Mouse (Mus musculus): ENCODE measurements around the gene Hist1h2bh.
A peak's percentile ranks its signal among the peaks of the same experiment; 100 is the strongest.
"Not testable (repeated sequence)": the region's sequence is repeated elsewhere in the genome, so short reads cannot be mapped to it uniquely, and the experiment has no call there.

Hist1h2bh gene

GRCm38 (mm10) chr13:23551931-23552914 lies 9.0 kb upstream of the Hist1h2bh start:
- DNase-seq (ENCODE audit: low read depth in 2 of 2, low spot score in 2 of 2) = no peak

- peak; percentile 61 to 81 for DNase-seq (ENCODE audit: low read depth in 2 of 2, low spot score in 2 of 2)
These were observed 8.1 kb upstream of the Hist1h2bh start, which contains the start of gene Hist1h4f for GRCm38 (mm10) chr13:23551146-23551834. Gene Hist1h4f (minus strand): TSS chr13:23551648.

GRCm38 (mm10) chr13:23550761-23551145 lies 7.6 kb upstream of the Hist1h2bh start:
- DNase-seq (ENCODE audit: low read depth in 2 of 2, low spot score in 2 of 2) = no peak

GRCm38 (mm10) chr13:23546694-23547093 lies 3.5 kb upstream of the Hist1h2bh start:
- no peak for DNase-seq (ENCODE audit: low read depth in 2 of 2, low spot score in 2 of 2)

GRCm38 (mm10) chr13:23544787-23545120 lies 1.6 kb upstream of the Hist1h2bh start:
- peak in 1 of 2 experiments; percentile 53 for DNase-seq (ENCODE audit: low read depth in 2 of 2, low spot score in 2 of 2)

- peak; percentile 75 to 82 for DNase-seq (ENCODE audit: low read depth in 2 of 2, low spot score in 2 of 2)
These were observed 984 bp upstream of the Hist1h2bh start, which contains the start of gene Hist1h3f for GRCm38 (mm10) chr13:23543965-23544786. Gene Hist1h3f (plus strand): TSS chr13:23544052.

GRCm38 (mm10) chr13:23542225-23542980 lies 789 bp downstream of the Hist1h2bh start:
- not testable (repeated sequence) for DNase-seq (ENCODE audit: low read depth in 2 of 2, low spot score in 2 of 2)

- no peak for DNase-seq (ENCODE audit: low read depth in 2 of 2, low spot score in 2 of 2)
These were observed 1.7 kb downstream of the Hist1h2bh start for GRCm38 (mm10) chr13:23541497-23541896.

GRCm38 (mm10) chr13:23539821-23540220 lies 3.4 kb downstream of the Hist1h2bh start:
- DNase-seq (ENCODE audit: low read depth in 2 of 2, low spot score in 2 of 2) = not testable (repeated sequence)

- no peak for DNase-seq (ENCODE audit: low read depth in 2 of 2, low spot score in 2 of 2)
These were observed 4.9 kb downstream of the Hist1h2bh start for GRCm38 (mm10) chr13:23538249-23538648.

- DNase-seq (ENCODE audit: low read depth in 2 of 2, low spot score in 2 of 2) = no peak
These were observed 6.0 kb downstream of the Hist1h2bh start for GRCm38 (mm10) chr13:23537006-23537710.

- DNase-seq (ENCODE audit: low read depth in 2 of 2, low spot score in 2 of 2) = no peak
These were observed 6.9 kb downstream of the Hist1h2bh start for GRCm38 (mm10) chr13:23536076-23536822.

- peak; percentile 65 to 81 for DNase-seq (ENCODE audit: low read depth in 2 of 2, low spot score in 2 of 2)
These were observed 7.8 kb downstream of the Hist1h2bh start, which contains the start of gene Hist1h3g for GRCm38 (mm10) chr13:23535137-23536075. Gene Hist1h3g (plus strand): TSS chr13:23535422.

GRCm38 (mm10) chr13:23534368-23535131 lies 8.6 kb downstream of the Hist1h2bh start:
- no peak for DNase-seq (ENCODE audit: low read depth in 2 of 2, low spot score in 2 of 2)

- not testable (repeated sequence) for DNase-seq (ENCODE audit: low read depth in 2 of 2, low spot score in 2 of 2)
These were observed 9.4 kb downstream of the Hist1h2bh start, which contains the start of gene Hist1h2af for GRCm38 (mm10) chr13:23533560-23534367. Gene Hist1h2af (plus strand): TSS chr13:23533906.

Measured in CD8-positive naive resting alpha-beta T cell, adult 2 months (primary cell).